Mouse (Mus musculus) intestine, embryonic 16.5 days (tissue): ENCODE measurements at regions not wholly inside any gene's neighbourhood (a gene's known extent, or its start where the extent isn't known, plus 50 kb on each side); places are given as distances from the start of the nearest gene placed in this dataset.

ENCODE experiments used
- ATAC-seq: fragments of 200-750 bp; cut with Nextera tagmentation; 2 replicates; pipeline ENCODE4 v1.8.0; 2017; ENCODE audit warnings: moderate TSS enrichment, moderate library complexity
- H3K27ac ChIP-seq: fragments of 300-500 bp; sonication (generic); 2 replicates; pipeline ENCODE4 v1.5.1; 2014; ENCODE audit warnings: mild to moderate bottlenecking, low read length
- H3K27me3 ChIP-seq: fragments of 300-500 bp; sonication (generic); replicated peaks from 2 replicates; pipeline ENCODE4 v1.6.1; 2014; ENCODE audit warnings: low read length, control low read depth, mixed read lengths; ENCODE audit not compliant: control insufficient read depth, insufficient read depth
- H3K36me3 ChIP-seq: fragments of 300-500 bp; sonication (generic); 2 replicates; pipeline ENCODE4 v1.6.1; 2014; ENCODE audit warnings: low read length, control low read depth; ENCODE audit not compliant: control insufficient read depth, insufficient read depth
- H3K4me1 ChIP-seq: fragments of 300-500 bp; sonication (generic); 2 replicates; pipeline ENCODE4 v1.6.1; 2014; ENCODE audit warnings: low read length, control low read depth, mixed read lengths; ENCODE audit not compliant: control insufficient read depth, insufficient read depth
- H3K4me2 ChIP-seq: fragments of 300-500 bp; sonication (generic); 2 replicates; pipeline ENCODE4 v1.6.1; 2014; ENCODE audit warnings: low read depth, low read length, control low read depth
- H3K4me3 ChIP-seq: fragments of 300-500 bp; sonication (generic); 2 replicates; pipeline ENCODE4 v1.5.1; 2014; ENCODE audit warnings: mild to moderate bottlenecking, low read length
- H3K9ac ChIP-seq: fragments of 300-500 bp; sonication (generic); 2 replicates; pipeline ENCODE4 v1.6.1; 2014; ENCODE audit warnings: low read depth, low read length
- H3K9me3 ChIP-seq: fragments of 300-500 bp; sonication (generic); 2 replicates; pipeline ENCODE4 v1.6.1; 2016; ENCODE audit warnings: low read length, control low read depth; ENCODE audit not compliant: control insufficient read depth
- WGBS: fragments of 180-500 bp; shearing (Covaris S2); extraction: QIAGEN DNeasy Blood & Tissue Kit; methylation state at CpG from one replicate; pipeline ENCODE4 v1.1.7; 2014; 5-methylcytosine and 5-hydroxymethylcytosine counted together

DNA sequence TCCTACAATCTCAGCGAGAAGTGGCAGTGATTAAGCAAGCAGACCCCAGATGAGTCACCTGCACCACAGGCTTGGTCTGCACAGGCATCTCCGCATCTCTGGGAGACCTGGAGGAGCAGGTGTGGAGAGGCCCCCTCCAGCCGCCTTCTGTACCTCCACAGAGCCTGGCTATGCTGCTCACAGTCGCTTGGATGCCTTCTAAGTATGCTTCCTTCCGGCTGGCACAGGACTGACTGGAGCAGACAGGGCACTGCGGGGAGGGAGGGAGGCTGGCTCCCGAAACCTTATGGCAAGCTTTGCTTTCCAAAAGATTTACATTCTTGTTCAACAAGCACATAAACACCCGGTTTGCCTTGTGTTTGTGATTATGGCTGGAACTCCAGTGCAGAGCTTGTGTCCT, 107.3 kb downstream of the Irx2 start:
- H3K27ac ChIP-seq: no peak overlapping the region

DNA sequence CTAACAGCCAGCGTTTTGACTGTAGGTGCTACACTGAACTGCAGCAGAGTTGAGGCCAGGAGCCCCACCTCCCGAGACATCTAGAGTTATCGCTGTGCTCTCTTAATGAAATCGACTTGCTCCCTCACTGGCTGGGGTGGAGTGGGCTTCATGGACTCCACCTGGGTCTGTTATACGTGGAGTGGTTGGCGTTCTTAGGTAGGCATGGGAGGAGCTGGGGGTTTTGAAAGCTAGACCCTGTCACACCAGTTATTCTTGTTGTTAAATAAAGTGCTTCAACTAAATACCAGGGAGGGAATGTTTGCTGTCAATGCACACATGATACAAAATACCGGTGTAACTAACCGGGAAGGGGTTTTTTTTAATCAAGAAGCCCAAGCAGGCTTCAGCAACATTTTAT, 108.4 kb downstream of the Irx2 start:
- H3K9me3 ChIP-seq: no peaks in the 10 kb centered on the region
- H3K27me3 ChIP-seq: no peaks in the 10 kb centered on the region
- ATAC-seq: no peak

More for the DNA sequence above, 107.3 kb downstream of the Irx2 start:
- Histone ChIP-seq H3K27me3 (no peaks in the 10 kb centered on the region), H3K4me2 (no peak overlapping the region), H3K36me3 (no peaks in the 10 kb centered on the region), H3K4me3 (no peak overlapping the region), H3K9me3 (no peaks in the 10 kb centered on the region), H3K4me1 (no peaks in the 10 kb centered on the region), H3K9ac (no peak overlapping the region)
- 66% methylated on average over 8 of the region's 8 CpGs for WGBS
- no peak for ATAC-seq

DNA sequence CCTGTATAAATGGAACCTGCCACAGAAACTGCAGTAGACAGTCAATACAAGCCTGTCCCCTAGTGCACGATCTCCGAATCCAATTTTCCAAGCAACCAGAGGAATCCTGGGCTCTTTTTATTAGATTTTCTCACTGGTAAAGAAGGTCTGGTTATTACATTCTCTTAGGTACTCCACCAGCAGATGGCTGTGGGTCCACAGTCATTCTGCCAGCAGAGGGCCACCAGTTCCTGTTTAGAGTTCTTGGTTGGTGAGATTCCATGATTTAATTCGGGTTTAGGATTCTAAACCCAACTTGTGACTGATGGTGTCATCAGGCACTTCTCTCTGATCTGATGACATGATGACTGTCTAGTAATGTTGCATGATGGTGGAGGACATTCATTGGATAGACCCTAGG, 118.6 kb downstream of the Irx2 start:
- no peaks in the 10 kb centered on the region for H3K4me1 ChIP-seq
- no peak overlapping the region for H3K4me2 ChIP-seq
- no peak for ATAC-seq
- no peaks in the 10 kb centered on the region for H3K27me3 ChIP-seq
- no peaks in the 10 kb centered on the region for H3K9me3 ChIP-seq
- H3K36me3 ChIP-seq: no peaks in the 10 kb centered on the region
- no peak overlapping the region for H3K27ac ChIP-seq
- H3K4me3 ChIP-seq: no peak overlapping the region
- no peak overlapping the region for H3K9ac ChIP-seq
- 81% methylated on average over 3 of the region's 3 CpGs for WGBS

More for the DNA sequence above, 108.4 kb downstream of the Irx2 start:
- no peaks in the 10 kb centered on the region for H3K36me3 ChIP-seq
- no peak overlapping the region for H3K9ac ChIP-seq
- no peak overlapping the region for H3K4me2 ChIP-seq
- 64% methylated on average over 8 of the region's 8 CpGs for WGBS
- no peak overlapping the region for H3K4me3 ChIP-seq
- H3K27ac ChIP-seq: no peak overlapping the region
- no peaks in the 10 kb centered on the region for H3K4me1 ChIP-seq

DNA sequence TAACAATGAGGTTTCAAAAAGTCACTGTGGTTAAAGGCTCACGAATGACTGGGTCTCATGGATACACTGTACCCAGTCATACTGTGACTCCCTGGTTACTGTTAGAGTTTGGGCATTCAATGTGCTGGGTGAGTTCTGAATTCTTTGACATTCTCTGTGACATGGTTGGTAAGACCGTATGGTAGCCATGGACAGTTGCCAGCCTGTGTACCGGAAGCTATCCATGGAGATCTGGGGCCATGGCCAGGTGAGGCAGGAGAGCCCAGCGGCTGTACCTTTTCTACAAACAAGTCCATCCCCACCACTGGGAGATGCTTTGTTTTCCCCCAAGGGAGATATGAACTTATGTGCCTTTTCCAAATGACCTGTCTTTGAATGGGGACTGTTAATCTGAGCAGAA, 126.4 kb downstream of the Irx2 start:
- no peaks in the 10 kb centered on the region for H3K27me3 ChIP-seq
- H3K27ac ChIP-seq: no peak overlapping the region
- no peak for ATAC-seq
- no peak overlapping the region for H3K9ac ChIP-seq
- H3K4me3 ChIP-seq: no peak overlapping the region
- H3K4me2 ChIP-seq: no peak overlapping the region
- WGBS: 87% methylated on average over 4 of the region's 4 CpGs
- no peaks in the 10 kb centered on the region for H3K9me3 ChIP-seq
- H3K4me1 ChIP-seq: no peaks in the 10 kb centered on the region
- H3K36me3 ChIP-seq: no peaks in the 10 kb centered on the region

DNA sequence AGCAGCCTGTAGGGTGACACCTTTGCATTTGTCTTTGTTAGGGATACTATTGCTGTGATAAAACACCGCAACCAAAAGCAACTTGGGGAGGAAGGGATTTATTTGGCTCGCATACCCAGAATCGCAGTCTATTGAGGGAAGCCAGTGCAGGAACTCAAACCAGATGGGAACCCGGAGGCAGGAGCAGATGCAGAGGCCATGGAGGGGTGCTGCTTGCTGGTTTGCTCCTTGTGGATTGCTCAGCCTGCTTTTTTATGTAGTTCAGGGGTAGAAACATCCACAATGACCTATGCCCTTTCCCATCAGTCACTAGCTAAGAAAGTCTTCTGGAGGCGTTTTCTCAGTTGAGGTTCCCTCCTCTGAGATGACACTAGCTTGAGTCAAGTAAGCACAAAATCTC, 133.9 kb downstream of the Irx2 start:
- Histone ChIP-seq H3K9ac (no peak overlapping the region), H3K9me3 (no peaks in the 10 kb centered on the region), H3K27me3 (no peaks in the 10 kb centered on the region), H3K27ac (no peak overlapping the region), H3K4me2 (no peak overlapping the region), H3K4me1 (no peaks in the 10 kb centered on the region), H3K4me3 (no peak overlapping the region), H3K36me3 (no peaks in the 10 kb centered on the region)
- no peak for ATAC-seq
- WGBS: 75% methylated on average over 5 of the region's 5 CpGs

DNA sequence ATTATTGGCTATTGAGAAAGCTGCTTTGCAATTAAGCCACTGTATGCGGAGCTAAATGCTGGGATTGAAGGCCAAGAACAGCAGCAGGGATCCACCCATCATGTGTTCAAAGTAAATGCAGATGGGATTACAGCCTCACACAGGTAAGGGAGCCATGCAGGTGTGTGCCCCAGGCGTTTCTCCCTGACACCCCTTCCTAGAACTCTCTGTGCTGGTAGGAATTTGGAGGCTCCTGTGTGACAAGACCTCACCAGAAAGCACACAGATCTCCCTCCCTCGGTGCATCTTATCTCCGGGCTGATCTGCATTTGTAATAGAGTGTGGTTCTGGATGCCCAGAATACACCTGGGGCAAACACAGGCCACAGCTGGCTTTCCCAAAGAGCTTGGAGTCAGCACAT, 134.7 kb downstream of the Irx2 start:
- H3K9ac ChIP-seq: no peak overlapping the region
- no peaks in the 10 kb centered on the region for H3K9me3 ChIP-seq
- H3K36me3 ChIP-seq: no peaks in the 10 kb centered on the region
- no peaks in the 10 kb centered on the region for H3K27me3 ChIP-seq
- H3K27ac ChIP-seq: no peak overlapping the region
- ATAC-seq: no peak
- no peak overlapping the region for H3K4me3 ChIP-seq
- 61% methylated on average over 4 of the region's 4 CpGs for WGBS
- no peaks in the 10 kb centered on the region for H3K4me1 ChIP-seq
- no peak overlapping the region for H3K4me2 ChIP-seq

DNA sequence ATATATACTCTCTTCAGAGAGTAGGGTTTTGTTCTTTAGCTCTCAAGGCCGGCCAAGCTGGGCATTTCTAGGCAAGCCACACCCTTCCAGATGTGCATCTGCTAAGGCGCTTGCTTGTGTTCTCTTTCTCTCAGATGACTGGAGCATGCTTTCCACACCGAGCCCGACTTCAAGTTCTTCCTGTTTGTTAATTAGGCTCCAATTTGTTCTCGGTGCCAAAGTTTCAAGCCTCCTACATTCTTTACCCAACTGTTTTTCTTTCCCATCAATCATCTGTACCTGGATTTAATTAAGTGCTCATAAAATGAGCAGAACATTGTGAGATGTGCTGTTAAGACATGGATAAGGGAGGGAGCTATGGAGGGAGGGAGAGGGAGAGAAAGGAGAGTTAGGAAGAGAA, 138.7 kb downstream of the Irx2 start:
- no peak overlapping the region for H3K9ac ChIP-seq
- H3K36me3 ChIP-seq: no peaks in the 10 kb centered on the region
- H3K4me1 ChIP-seq: no peaks in the 10 kb centered on the region
- no peak overlapping the region for H3K4me3 ChIP-seq
- 64% methylated on average over 5 of the region's 5 CpGs for WGBS
- no peaks in the 10 kb centered on the region for H3K27me3 ChIP-seq
- no peak for ATAC-seq
- H3K4me2 ChIP-seq: no peak overlapping the region
- H3K27ac ChIP-seq: no peak overlapping the region
- H3K9me3 ChIP-seq: no peaks in the 10 kb centered on the region

DNA sequence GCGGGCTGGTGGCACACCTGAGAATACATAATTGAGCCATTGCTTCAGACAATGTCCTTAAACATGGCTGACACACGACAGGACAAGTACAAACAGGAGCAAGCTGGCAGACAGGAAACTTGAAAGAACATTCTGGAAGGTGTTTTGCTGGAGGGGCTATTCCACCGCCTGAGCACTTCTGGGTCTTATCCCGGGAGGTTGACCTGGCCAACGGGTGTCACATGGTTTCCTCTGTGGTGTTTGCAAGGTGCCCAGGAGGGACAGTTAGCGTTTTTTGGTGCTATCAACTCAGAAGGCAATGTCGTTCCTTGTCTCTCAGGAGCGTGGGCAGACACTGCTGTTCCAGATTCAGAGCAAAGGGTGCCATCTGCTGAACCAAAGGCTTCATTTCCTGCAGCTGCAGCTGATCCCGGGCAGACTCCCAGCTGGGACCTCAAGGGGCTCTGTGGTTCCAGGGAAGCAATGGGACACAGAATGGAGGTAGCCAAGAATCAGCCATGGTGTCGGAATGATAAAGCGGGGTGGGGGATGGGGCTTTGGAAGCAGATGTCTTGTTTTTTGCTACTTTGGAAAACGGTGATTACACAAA, 140.5 kb downstream of the Irx2 start:
- no peak for ATAC-seq
- Histone ChIP-seq H3K9me3 (no peaks in the 10 kb centered on the region), H3K27me3 (no peaks in the 10 kb centered on the region), H3K9ac (no peak overlapping the region), H3K36me3 (no peaks in the 10 kb centered on the region), H3K4me1 (no peaks in the 10 kb centered on the region), H3K4me2 (no peak overlapping the region), H3K4me3 (no peak overlapping the region), H3K27ac (no peak overlapping the region)
- WGBS: 62% methylated on average over 12 of the region's 12 CpGs

DNA sequence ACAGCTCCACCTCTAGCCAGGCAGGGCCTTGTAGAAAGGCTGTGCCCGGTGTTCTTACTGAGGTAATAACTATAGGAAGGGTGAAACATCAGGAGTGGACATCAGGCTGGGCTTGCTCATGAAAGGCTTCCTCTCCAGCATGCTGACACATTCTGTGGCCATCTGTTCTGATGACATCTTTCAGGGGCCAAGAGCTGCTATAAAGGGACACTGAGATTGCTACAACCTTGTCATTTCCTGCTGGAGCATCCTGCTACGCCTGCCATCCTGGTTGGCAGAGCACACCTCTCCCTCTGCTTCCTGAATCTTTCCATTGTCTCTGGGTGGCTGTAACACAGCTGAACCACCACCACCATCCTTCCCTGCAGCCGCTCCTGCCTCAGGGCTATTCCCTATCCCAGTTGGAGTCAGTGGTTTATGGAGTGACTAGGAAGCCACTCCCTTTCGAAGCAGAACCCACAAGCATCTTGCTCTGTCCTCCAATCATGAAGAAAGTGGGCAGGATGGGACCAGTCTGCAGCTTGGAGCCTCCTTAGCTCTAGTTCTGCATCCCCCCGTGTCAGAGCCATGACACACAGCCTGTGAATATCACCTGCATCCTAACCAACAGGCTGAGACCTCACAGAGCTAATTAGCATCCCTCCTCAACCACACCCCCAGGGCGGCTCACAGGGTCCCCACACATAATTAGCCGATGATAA, 154.6 kb downstream of the Irx2 start:
- no peak for ATAC-seq
- no peaks in the 10 kb centered on the region for H3K36me3 ChIP-seq
- no peak overlapping the region for H3K9ac ChIP-seq
- no peak overlapping the region for H3K4me3 ChIP-seq
- no peaks in the 10 kb centered on the region for H3K4me1 ChIP-seq
- WGBS: 43% methylated on average over 7 of the region's 7 CpGs
- H3K27me3 ChIP-seq: no peaks in the 10 kb centered on the region
- no peak overlapping the region for H3K27ac ChIP-seq
- no peak overlapping the region for H3K4me2 ChIP-seq
- no peaks in the 10 kb centered on the region for H3K9me3 ChIP-seq

DNA sequence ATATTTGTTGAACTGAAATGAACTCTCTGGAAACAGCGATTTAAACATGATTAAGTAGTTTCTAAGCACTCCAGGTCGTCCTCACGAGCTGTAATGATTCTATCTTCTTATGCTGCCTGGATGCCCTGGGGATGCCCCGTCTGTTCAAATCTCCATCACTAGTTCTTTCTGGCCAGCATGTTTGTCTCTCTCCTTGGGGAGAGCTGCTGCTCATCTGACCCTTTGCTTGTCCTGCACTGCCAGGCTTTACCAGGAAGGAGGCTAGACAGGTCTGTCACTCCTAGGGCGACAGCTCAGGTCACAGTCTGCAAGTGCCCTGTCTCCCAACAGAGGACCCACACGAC, 155.1 kb downstream of the Irx2 start:
- Histone ChIP-seq H3K4me3 (no peak overlapping the region), H3K27me3 (no peaks in the 10 kb centered on the region), H3K9me3 (no peaks in the 10 kb centered on the region), H3K9ac (no peak overlapping the region), H3K27ac (no peak overlapping the region), H3K4me2 (no peak overlapping the region), H3K36me3 (no peaks in the 10 kb centered on the region), H3K4me1 (no peaks in the 10 kb centered on the region)
- WGBS: 37% methylated on average over 6 of the region's 6 CpGs
- no peak for ATAC-seq
